Comparison of ENCODE assay signal across 11 mouse cellular contexts in the genomic region with DNA sequence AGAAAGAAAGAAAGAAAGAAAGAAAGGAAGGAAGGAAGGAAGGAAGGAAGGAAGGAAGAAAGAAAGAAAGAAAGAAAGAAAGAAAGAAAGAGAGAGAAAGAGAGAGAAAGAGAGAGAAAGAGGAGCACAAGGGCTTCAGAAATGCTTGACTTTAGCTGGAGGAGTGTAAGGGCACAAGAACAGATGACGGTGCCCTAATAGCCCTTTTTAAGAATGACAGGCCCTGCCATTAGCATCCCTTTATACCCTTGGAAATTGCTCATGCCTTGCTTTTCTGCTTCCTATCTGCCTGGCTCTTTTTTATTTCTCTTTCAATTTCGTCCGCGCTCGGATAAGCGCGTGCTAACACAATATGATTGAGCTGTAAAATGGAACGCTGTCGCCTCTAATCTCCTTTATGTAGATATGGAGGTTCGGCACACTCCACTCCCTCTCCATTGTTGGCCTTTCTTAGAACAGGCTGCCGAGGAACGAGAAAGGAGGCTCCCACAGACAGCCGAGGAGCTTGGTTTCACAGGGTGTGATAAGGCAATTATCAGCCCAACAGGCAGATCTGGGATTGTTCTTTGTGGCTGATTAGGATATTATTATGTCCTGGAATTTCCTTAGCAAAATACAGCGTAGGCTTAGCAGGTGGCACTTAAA.
DNase-seq lines count a peak whose midpoint lies in the region; ATAC-seq and TF ChIP-seq lines count a peak whose summit lies in the region.
"Had no signal": no experiment of that assay in that cellular context is flagged by ENCODE, and none has a peak within 500 bp of the region (broad histone marks: within the 10 kb centered on the region; RNA-seq: fewer than 3 reads in every experiment).

No protein-coding gene starts in this region.

- no peak overlapping the region for H3K9ac ChIP-seq in lung, embryonic 14.5 days
- H3K9ac ChIP-seq in embryonic facial prominence, embryonic 11.5 days (replicated peaks; ENCODE audit: low read length): no peak overlapping the region
- H3K9ac ChIP-seq in intestine, postnatal 0 days (ENCODE audit: low read depth, low read length): no peak overlapping the region
- no peak overlapping the region for H3K9ac ChIP-seq in neural tube, embryonic 15.5 days (replicated peaks)
- H3K9ac ChIP-seq: embryonic facial prominence, embryonic 12.5 days had no signal

- no peak overlapping the region for H3K4me3 ChIP-seq in lung, embryonic 14.5 days (ENCODE audit: low read depth, low read length)
- H3K4me3 ChIP-seq in embryonic facial prominence, embryonic 11.5 days (ENCODE audit: low read depth, low read length): no peak overlapping the region
- no peak overlapping the region for H3K4me3 ChIP-seq in intestine, postnatal 0 days (ENCODE audit: low read depth, low read length)
- peak overlapping the region; percentile 1; the same call in 1 of the 2 replicates for H3K4me3 ChIP-seq in neural tube, embryonic 15.5 days (replicated peaks)
- H3K4me3 ChIP-seq: embryonic facial prominence, embryonic 12.5 days; myocyte had no signal

- 0 out of 2 replicates have a peak overlapping the region, but pooled peaks have one; percentile 26 for H3K4me2 ChIP-seq in lung, embryonic 14.5 days
- no peak overlapping the region for H3K4me2 ChIP-seq in embryonic facial prominence, embryonic 11.5 days (ENCODE audit: low read depth, low read length)
- peak overlapping the region; percentile 39 for H3K4me2 ChIP-seq in intestine, postnatal 0 days (replicated peaks; ENCODE audit: low read depth)
- H3K4me2 ChIP-seq in neural tube, embryonic 15.5 days: peak overlapping the region; percentile 42
- H3K4me2 ChIP-seq: embryonic facial prominence, embryonic 12.5 days had no signal

- H3K36me3 ChIP-seq in lung, embryonic 14.5 days (ENCODE audit: insufficient read depth): no peaks in the 10 kb centered on the region
- H3K36me3 ChIP-seq in embryonic facial prominence, embryonic 11.5 days (replicated peaks; ENCODE audit: control insufficient read depth, insufficient read depth, low read depth, low read length): no peaks in the 10 kb centered on the region
- no peaks in the 10 kb centered on the region for H3K36me3 ChIP-seq in intestine, postnatal 0 days (ENCODE audit: control insufficient read depth, insufficient read depth)
- H3K36me3 ChIP-seq in neural tube, embryonic 15.5 days: no peaks in the 10 kb centered on the region
- H3K36me3 ChIP-seq: embryonic facial prominence, embryonic 12.5 days had no signal

- no peaks in the 10 kb centered on the region for H3K9me3 ChIP-seq in lung, embryonic 14.5 days (ENCODE audit: low read depth, low read length)
- H3K9me3 ChIP-seq in embryonic facial prominence, embryonic 11.5 days (replicated peaks; ENCODE audit: control insufficient read depth, low read length): no peaks in the 10 kb centered on the region
- no peaks in the 10 kb centered on the region for H3K9me3 ChIP-seq in intestine, postnatal 0 days (ENCODE audit: control insufficient read depth)
- H3K9me3 ChIP-seq in neural tube, embryonic 15.5 days (replicated peaks): no peaks in the 10 kb centered on the region
- H3K9me3 ChIP-seq: embryonic facial prominence, embryonic 12.5 days had no signal

- no peak for TF ChIP-seq CTCF in lung, embryonic 14.5 days (IDR thresholded peaks at IDR 0.05; ENCODE audit: low read depth)
- no peak for TF ChIP-seq CTCF in intestine, postnatal 0 days (IDR thresholded peaks at IDR 0.05; ENCODE audit: low read depth)

- DNase-seq in lung, embryonic 14.5 days: no peak
- no peak for DNase-seq in lung, postnatal 36 days
- peak; percentile 1 for DNase-seq in embryonic facial prominence, embryonic 11.5 days (ENCODE audit: low spot score)
- DNase-seq in spleen, postnatal 10 days (ENCODE audit: low spot score in 2 of 2): no peak
- DNase-seq in kidney, adult 18-20 months: no peak
- DNase-seq in spleen, postnatal 14 days (ENCODE audit: low spot score in 2 of 2): no peak

- H3K27me3 ChIP-seq in lung, embryonic 14.5 days (ENCODE audit: insufficient read depth, low read length): no peaks in the 10 kb centered on the region
- H3K27me3 ChIP-seq in embryonic facial prominence, embryonic 11.5 days (ENCODE audit: control insufficient read depth, insufficient read depth, low read length): no peaks in the 10 kb centered on the region
- H3K27me3 ChIP-seq in intestine, postnatal 0 days (replicated peaks; ENCODE audit: control insufficient read depth, insufficient read depth, low read length): no peaks in the 10 kb centered on the region
- peaks cover 7% of the 10 kb centered on the region; the same call in 1 of the 2 replicates for H3K27me3 ChIP-seq in neural tube, embryonic 15.5 days (replicated peaks)
- H3K27me3 ChIP-seq: embryonic facial prominence, embryonic 12.5 days had no signal

- ATAC-seq in lung, embryonic 14.5 days (ENCODE audit: insufficient read depth): no peak
- no peak for ATAC-seq in embryonic facial prominence, embryonic 11.5 days (replicated peaks; ENCODE audit: insufficient number of reproducible peaks, low FRiP score, low TSS enrichment, low read depth)
- ATAC-seq in intestine, postnatal 0 days: no peak
- ATAC-seq in neural tube, embryonic 15.5 days (ENCODE audit: low FRiP score): no peak
- ATAC-seq: Patski had no signal

- H3K4me1 ChIP-seq in lung, embryonic 14.5 days (ENCODE audit: insufficient read depth): no peaks in the 10 kb centered on the region
- H3K4me1 ChIP-seq in embryonic facial prominence, embryonic 11.5 days (ENCODE audit: control insufficient read depth, insufficient read depth, low read length): no peaks in the 10 kb centered on the region
- H3K4me1 ChIP-seq in intestine, postnatal 0 days (replicated peaks; ENCODE audit: control insufficient read depth, insufficient read depth, low read length): no peaks in the 10 kb centered on the region
- peaks cover 12% of the 10 kb centered on the region for H3K4me1 ChIP-seq in neural tube, embryonic 15.5 days
- H3K4me1 ChIP-seq: embryonic facial prominence, embryonic 12.5 days had no signal

- WGBS in lung, embryonic 14.5 days: 57% methylated on average over 14 of the region's 14 CpGs
- WGBS in embryonic facial prominence, embryonic 11.5 days: 60% methylated on average over 14 of the region's 14 CpGs
- 45% methylated on average over 14 of the region's 14 CpGs for WGBS in intestine, postnatal 0 days
- WGBS in neural tube, embryonic 15.5 days: 16% methylated on average over 14 of the region's 14 CpGs

- no peak overlapping the region for H3K27ac ChIP-seq in lung, embryonic 14.5 days (ENCODE audit: low read depth)
- H3K27ac ChIP-seq in embryonic facial prominence, embryonic 11.5 days (replicated peaks; ENCODE audit: low read depth, low read length): no peak overlapping the region
- H3K27ac ChIP-seq in intestine, postnatal 0 days (ENCODE audit: low read depth, low read length): no peak overlapping the region
- H3K27ac ChIP-seq in neural tube, embryonic 15.5 days (replicated peaks): no peak overlapping the region
- H3K27ac ChIP-seq: embryonic facial prominence, embryonic 12.5 days had no signal
